Mouse (Mus musculus): ENCODE data around the gene Mdfic. TPM values are rescaled to one million over a fixed set of nuclear protein-coding genes. Genes with fewer than 3 reads are reported as not detected.
A peak's percentile ranks its signal among the peaks of the same experiment; 100 is the strongest.
"Not testable (repeated sequence)": the region's sequence is repeated elsewhere in the genome, so short reads cannot be mapped to it uniquely, and the experiment has no call there.

Mdfic gene
- polyA plus RNA-seq, 1 experiment from 2014 or later: 4.0 TPM

GRCm38 (mm10) chr6:15714996-15715844, 5.2 kb upstream of the Mdfic start:
- 90% methylated on average over 2 of the region's 2 CpGs for WGBS
- ATAC-seq (ENCODE audit: low FRiP score, low TSS enrichment): no peak
- H3K9me3 ChIP-seq (ENCODE audit: control insufficient read depth, low read length): no peaks in the 10 kb centered on the region

GRCm38 (mm10) chr6:15719919-15720318, 542 bp upstream of the Mdfic start:
- DNase-seq (ENCODE audit: low spot score) (peak; percentile 19), ATAC-seq (ENCODE audit: low FRiP score, low TSS enrichment) (peak; percentile 59)
- 50% methylated on average over 6 of the region's 6 CpGs for WGBS
- peak overlapping the region; percentile 95; the same call in 1 of the 2 replicates for H3K27ac ChIP-seq (replicated peaks)
- no peak overlapping the region for H3K9ac ChIP-seq (ENCODE audit: low read length)
- H3K36me3 ChIP-seq (ENCODE audit: control insufficient read depth, insufficient read depth, low read length): no peaks in the 10 kb centered on the region
- no peaks in the 10 kb centered on the region for H3K4me1 ChIP-seq (replicated peaks; ENCODE audit: control insufficient read depth, insufficient read depth)
- H3K4me2 ChIP-seq (replicated peaks; ENCODE audit: low read depth): peak overlapping the region; percentile 73; the same call in 1 of the 2 replicates
- no peaks in the 10 kb centered on the region for H3K27me3 ChIP-seq (ENCODE audit: control insufficient read depth, insufficient read depth, low read length)
- H3K9me3 ChIP-seq (ENCODE audit: control insufficient read depth, low read length): no peaks in the 10 kb centered on the region
- H3K4me3 ChIP-seq (ENCODE audit: low read depth, low read length): no peak overlapping the region
- TF ChIP-seq CTCF (IDR thresholded peaks at IDR 0.05; ENCODE audit: low read depth) (no peak), EP300 (optimal IDR thresholded peaks at IDR 0.05) (no peak)

More at GRCm38 (mm10) chr6:15714996-15715844, 5.2 kb upstream of the Mdfic start:
- no peak overlapping the region for H3K9ac ChIP-seq (ENCODE audit: low read length)
- no peaks in the 10 kb centered on the region for H3K36me3 ChIP-seq (ENCODE audit: control insufficient read depth, insufficient read depth, low read length)
- H3K27me3 ChIP-seq (ENCODE audit: control insufficient read depth, insufficient read depth, low read length): no peaks in the 10 kb centered on the region
- DNase-seq (ENCODE audit: low spot score): no peak
- H3K4me1 ChIP-seq (replicated peaks; ENCODE audit: control insufficient read depth, insufficient read depth): no peaks in the 10 kb centered on the region
- no peak overlapping the region for H3K4me3 ChIP-seq (ENCODE audit: low read depth, low read length)
- no peak overlapping the region for H3K4me2 ChIP-seq (replicated peaks; ENCODE audit: low read depth)
- TF ChIP-seq EP300 (optimal IDR thresholded peaks at IDR 0.05) (no peak), CTCF (IDR thresholded peaks at IDR 0.05; ENCODE audit: low read depth) (no peak)
- H3K27ac ChIP-seq (replicated peaks): no peak overlapping the region

GRCm38 (mm10) chr6:15720818-15721715, 606 bp downstream of the Mdfic start:
- ATAC-seq (ENCODE audit: low FRiP score, low TSS enrichment): peak; percentile 81

GRCm38 (mm10) chr6:15721716-15722031, 1.2 kb downstream of the Mdfic start:
- Histone ChIP-seq H3K4me2 (replicated peaks; ENCODE audit: low read depth) (peak overlapping the region; percentile 73), H3K27me3 (ENCODE audit: control insufficient read depth, insufficient read depth, low read length) (no peaks in the 10 kb centered on the region), H3K4me3 (ENCODE audit: low read depth, low read length) (peak overlapping the region; percentile 82), H3K4me1 (replicated peaks; ENCODE audit: control insufficient read depth, insufficient read depth) (no peaks in the 10 kb centered on the region), H3K9ac (ENCODE audit: low read length) (peak overlapping the region; percentile 92), H3K27ac (replicated peaks) (peak overlapping the region; percentile 95), H3K36me3 (ENCODE audit: control insufficient read depth, insufficient read depth, low read length) (no peaks in the 10 kb centered on the region), H3K9me3 (ENCODE audit: control insufficient read depth, low read length) (no peaks in the 10 kb centered on the region)
- TF ChIP-seq EP300 (optimal IDR thresholded peaks at IDR 0.05) (no peak), CTCF (IDR thresholded peaks at IDR 0.05; ENCODE audit: low read depth) (no peak)
- ATAC-seq (ENCODE audit: low FRiP score, low TSS enrichment): no peak
- DNase-seq (ENCODE audit: low spot score): no peak
- 8% methylated on average over 5 of the region's 5 CpGs for WGBS

More at GRCm38 (mm10) chr6:15720818-15721715, 606 bp downstream of the Mdfic start:
- WGBS: under 1% methylated on average over 60 of the region's 60 CpGs
- H3K9me3 ChIP-seq (ENCODE audit: control insufficient read depth, low read length): no peaks in the 10 kb centered on the region
- peak overlapping the region; percentile 82 for H3K4me3 ChIP-seq (ENCODE audit: low read depth, low read length)
- no peaks in the 10 kb centered on the region for H3K27me3 ChIP-seq (ENCODE audit: control insufficient read depth, insufficient read depth, low read length)
- peak; percentile 72 for DNase-seq (ENCODE audit: low spot score)
- H3K4me1 ChIP-seq (replicated peaks; ENCODE audit: control insufficient read depth, insufficient read depth): no peaks in the 10 kb centered on the region
- H3K4me2 ChIP-seq (replicated peaks; ENCODE audit: low read depth): peak overlapping the region; percentile 73
- no peaks in the 10 kb centered on the region for H3K36me3 ChIP-seq (ENCODE audit: control insufficient read depth, insufficient read depth, low read length)
- peak overlapping the region; percentile 95 for H3K27ac ChIP-seq (replicated peaks)
- TF ChIP-seq CTCF (IDR thresholded peaks at IDR 0.05; ENCODE audit: low read depth): no peak
- peak overlapping the region; percentile 92 for H3K9ac ChIP-seq (ENCODE audit: low read length)

GRCm38 (mm10) chr6:15722631-15723030, 2.2 kb downstream of the Mdfic start:
- not testable (repeated sequence) for DNase-seq (ENCODE audit: low spot score); H3K9me3 ChIP-seq (ENCODE audit: control insufficient read depth, low read length); ATAC-seq (ENCODE audit: low FRiP score, low TSS enrichment); H3K27ac ChIP-seq (replicated peaks); H3K4me2 ChIP-seq (replicated peaks; ENCODE audit: low read depth); H3K36me3 ChIP-seq (ENCODE audit: control insufficient read depth, insufficient read depth, low read length); H3K4me3 ChIP-seq (ENCODE audit: low read depth, low read length); H3K27me3 ChIP-seq (ENCODE audit: control insufficient read depth, insufficient read depth, low read length); H3K4me1 ChIP-seq (replicated peaks; ENCODE audit: control insufficient read depth, insufficient read depth); H3K9ac ChIP-seq (ENCODE audit: low read length)
- 90% methylated on average over 6 of the region's 8 CpGs for WGBS

All from stomach, postnatal 0 days (tissue).